Mouse (Mus musculus) hematopoietic stem cell, adult 5-6 weeks (primary cell): ENCODE results near the gene Tssk2. TPM values are rescaled to one million over a fixed set of nuclear protein-coding genes. Genes with fewer than 3 reads are reported as not detected.

Source experiments
- ATAC-seq, 2 experiments: fragments of 125-278 bp in 1 of 2; replicated peaks in 1 of 2; 2 replicates each; pipeline ENCODE4 v1.8.0; 2016 to 2017; ENCODE audit warnings: inconsistent platforms in 2 of 2, mild to moderate bottlenecking in 2 of 2, moderate number of reproducible peaks in 2 of 2, low read depth in 1 of 2, moderate TSS enrichment in 1 of 2; ENCODE audit not compliant: low FRiP score in 2 of 2, poor library complexity in 2 of 2, severe bottlenecking in 2 of 2, insufficient read depth in 1 of 2, low TSS enrichment in 1 of 2
- total RNA-seq: library from RNA; stranded (forward); fragments of 172-1452, 232-1000 nt; gene quantifications from 2 replicates; pipeline ENCODE4 v1.2.3, GENCODE M21; 2017

The Tssk2 gene
- not detected in 2 replicates for total RNA-seq

DNA sequence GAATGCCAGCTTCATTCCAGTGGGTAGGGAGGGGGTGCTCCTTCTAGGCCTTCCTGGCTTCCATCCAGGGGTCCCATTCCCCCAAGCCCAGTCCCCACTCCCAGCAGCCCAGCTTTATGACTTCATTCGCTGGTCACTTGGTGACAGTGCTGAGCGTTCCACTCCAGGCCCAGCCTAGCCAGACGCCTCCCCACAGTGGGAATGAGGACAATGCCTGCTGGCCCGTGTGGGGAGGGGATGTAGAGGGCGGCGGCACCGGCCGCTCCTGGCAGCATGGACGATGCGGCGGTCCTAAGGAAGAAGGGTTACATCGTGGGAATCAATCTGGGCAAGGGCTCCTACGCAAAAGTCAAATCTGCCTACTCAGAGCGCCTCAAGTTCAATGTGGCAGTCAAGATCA, at the start of gene Tssk2, which contains the start of gene Dgcr2:
Gene Tssk2, plus strand, starts transcription at position 176 of the 400 bp plus-strand sequence.
Gene Dgcr2, minus strand, starts transcription at position 101 of the 400 bp plus-strand sequence.
- ATAC-seq, result no peak

DNA sequence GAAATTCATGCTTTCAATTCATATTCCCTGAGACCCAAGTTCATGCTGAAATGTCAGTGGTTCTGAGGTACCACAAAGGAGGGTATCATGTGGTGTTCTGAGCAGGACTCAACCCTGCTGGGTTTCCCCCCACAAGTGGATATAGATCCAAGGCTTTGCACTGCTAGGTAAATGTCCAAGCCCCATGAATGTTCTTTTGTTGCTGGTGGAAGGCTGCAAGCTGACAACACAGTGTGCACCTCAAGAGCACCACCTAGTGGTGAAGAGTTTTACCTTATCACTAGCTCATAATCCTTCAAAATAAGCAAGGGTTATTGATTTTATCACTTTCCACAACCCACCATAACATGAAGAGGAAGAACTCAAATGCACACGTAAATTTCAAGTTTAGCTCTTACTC, 49.5 kb upstream of the Tssk2 start:
- ATAC-seq, result peak in 1 of 2 experiments; percentile 68; a peak in 3 of 4 replicates

DNA sequence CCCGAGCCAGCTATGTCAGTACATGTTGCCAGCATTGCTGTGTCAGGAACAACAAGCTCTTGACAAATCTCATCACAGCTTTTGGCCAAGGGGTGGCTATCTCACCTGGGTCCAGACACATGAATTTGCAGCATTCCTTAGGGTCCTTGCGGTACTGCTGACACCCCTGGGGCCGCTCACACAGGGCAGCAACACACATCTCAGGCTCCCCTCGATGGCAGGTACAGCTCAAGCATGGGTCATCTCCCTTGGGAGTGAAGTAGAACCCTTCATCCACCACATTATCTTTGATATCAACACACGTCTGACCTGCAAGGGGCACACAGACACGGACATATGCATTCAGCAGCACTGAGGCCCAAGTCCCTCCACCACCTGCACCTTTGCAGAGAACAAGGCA, 49.0 kb upstream of the Tssk2 start:
- ATAC-seq, result no peak

DNA sequence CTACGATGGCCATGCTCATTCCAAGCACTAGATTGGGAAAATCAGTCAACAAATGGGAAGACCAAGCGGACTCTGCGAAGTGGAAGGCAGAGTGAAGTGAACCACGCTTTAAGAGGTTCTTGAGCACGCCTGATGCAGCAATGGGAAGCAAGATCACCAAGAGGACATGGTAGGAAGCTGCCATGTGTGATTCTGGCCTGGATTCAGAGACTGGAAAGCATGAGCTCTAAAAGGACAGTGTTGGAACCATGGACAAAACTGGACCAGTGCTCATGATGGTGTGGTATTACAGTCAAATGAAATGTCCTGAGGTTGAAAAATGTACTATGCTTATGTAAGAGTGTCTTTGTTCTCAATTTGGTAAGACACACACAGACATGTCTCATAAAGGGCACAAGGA, 47.1 kb upstream of the Tssk2 start:
- ATAC-seq, result no peak

DNA sequence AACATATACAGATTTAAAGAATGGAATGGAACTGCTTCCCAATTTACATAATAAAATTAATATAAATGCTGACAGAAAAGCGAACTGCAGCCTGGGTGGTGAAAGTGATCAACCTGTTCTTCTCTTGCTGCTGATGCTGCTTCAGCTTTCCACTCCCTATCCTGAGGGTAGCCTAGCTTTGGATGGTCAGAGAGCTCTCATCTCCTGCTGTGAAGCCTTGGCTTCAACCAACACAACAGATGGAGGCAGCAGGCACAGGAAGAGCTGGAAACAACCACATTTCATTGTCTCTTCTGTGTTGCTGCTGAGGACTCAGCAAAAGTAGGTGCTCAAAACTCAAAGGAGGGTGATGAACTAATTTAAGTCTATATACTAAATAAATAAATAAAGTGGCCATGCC, 46.6 kb upstream of the Tssk2 start:
- ATAC-seq, result no peak

DNA sequence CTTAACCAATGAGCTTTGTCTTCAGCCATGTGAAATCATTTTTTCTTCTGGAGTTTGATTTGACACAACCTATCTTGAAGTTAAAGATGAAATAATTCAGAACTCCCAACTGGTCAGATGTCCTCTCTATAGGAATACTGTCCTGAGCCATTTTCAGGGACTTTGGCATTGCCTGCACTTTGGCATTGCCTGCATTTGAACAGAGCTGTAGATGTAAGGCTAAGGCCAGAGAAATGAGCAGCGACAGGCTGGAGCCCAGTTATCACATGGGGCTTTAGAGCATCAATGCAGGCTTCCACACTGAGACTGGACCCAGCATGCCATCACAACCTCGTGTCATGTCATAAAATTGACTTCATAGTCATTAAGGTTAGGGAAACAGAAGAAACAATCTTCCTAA, 45.2 kb upstream of the Tssk2 start:
- no peak for ATAC-seq

DNA sequence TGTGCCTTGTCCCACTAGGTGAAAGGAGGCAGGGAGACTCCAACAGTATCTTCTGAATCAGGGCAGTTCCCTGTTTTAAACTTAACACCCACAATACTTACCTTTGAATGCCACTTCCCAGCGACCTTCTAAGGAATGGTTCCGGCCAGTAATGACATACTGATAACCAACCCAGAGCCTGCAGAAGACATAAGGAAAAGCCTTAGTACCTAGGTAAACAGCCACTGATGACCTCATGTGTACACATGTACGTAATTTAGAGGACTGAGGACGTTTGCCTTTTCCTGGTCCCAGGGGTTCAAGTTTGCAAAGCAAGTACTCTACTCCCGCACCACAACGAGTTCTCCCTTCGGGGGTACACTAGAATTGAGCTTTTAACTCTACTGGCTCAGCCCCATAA, 41.3 kb upstream of the Tssk2 start:
- ATAC-seq, result no peak

DNA sequence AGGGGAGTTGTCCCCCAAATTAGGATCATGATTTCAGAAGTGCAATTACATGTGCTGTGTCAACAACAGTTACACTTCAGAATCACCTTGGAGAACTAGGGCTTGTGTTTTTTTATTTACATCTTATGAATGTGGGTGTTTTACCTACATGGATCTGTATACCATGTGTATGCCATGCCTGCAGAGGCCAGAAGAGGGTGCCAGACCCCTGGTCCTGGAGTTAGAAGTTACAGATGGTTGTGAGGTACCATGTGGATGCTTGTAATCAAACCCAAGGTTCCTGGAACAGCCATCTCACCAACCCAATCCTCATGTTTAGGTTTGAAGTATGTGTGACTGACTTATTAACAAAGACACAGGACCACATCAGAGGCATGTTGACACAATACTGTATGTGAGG, 39.8 kb upstream of the Tssk2 start:
- ATAC-seq, result no peak; a peak in 1 of 4 replicates

DNA sequence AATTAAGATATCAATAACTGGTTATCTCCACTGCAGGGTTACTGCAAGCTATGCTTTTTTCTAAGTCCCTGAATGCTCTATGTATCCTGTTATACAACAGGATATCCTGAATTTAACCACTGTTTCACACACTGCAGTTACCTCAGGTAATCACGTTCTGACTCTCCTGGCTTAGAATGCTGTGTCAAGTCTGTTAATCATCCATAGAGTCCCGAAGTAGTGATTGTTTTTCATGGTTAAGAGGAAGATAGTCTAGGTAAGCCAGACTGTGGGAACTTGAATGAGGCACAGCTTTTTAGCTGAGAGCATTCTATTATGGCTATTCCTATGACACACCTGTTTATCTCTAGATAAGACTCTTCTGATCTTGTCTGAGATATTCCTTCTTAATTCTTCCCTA, 33.1 kb upstream of the Tssk2 start:
- no peak for ATAC-seq

DNA sequence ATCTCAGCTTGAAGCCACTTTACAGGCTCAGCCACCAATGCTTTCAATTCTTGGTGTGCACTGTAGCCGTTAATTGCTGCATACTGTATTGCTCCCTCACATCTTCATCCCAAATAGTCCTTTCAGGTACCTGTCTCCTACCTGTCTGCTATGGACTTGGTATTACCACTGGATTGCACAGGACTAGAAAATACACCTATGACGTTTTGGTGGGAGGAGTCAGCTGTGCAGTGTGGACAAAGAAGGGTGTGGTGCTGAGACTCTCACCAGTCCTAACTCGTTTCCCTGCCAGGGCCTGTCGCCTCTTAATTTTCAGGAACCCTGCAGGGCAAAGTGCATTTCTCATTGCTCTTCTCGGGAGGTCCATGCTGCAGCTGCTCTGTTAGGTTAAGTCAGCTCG, 32.7 kb upstream of the Tssk2 start:
- no peak for ATAC-seq

DNA sequence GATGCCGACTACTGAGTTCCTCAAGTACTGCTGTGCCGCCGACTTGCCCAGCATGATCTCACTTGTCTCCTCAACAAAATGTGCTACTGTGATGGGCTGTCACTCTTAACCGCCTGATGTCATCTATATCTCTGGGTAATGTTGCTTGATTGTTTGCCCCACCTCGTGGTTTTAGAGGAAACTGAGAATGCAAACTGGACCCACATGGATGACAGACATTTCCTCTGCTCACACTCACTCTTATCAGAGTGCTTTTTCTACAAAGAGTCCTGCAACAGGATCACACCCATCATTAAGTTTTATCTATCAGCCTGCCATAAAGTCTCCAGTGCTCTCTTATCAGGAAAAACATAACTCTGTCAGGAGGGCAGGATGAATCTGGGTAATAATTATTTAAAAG, 27.2 kb upstream of the Tssk2 start:
- no peak for ATAC-seq

DNA sequence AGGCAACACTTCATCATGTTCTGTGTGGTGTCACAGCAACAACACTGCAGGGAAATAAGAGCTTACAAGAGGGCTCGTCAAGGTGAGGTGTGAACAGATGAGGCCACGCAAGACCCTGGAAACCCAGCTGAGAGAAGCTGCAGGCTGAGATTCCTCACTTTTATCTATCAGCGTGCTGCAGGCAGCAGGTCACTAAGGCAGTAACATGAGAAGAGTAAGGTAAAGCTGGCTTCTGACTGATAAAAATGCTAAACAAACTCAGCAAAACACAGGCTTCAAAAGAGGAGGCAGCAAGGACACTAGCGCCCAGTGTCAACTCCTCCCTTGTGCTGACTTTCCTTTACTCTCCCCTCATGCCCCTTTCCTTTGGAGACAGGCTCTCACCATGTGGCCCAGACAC, 25.4 kb upstream of the Tssk2 start:
- no peak for ATAC-seq

DNA sequence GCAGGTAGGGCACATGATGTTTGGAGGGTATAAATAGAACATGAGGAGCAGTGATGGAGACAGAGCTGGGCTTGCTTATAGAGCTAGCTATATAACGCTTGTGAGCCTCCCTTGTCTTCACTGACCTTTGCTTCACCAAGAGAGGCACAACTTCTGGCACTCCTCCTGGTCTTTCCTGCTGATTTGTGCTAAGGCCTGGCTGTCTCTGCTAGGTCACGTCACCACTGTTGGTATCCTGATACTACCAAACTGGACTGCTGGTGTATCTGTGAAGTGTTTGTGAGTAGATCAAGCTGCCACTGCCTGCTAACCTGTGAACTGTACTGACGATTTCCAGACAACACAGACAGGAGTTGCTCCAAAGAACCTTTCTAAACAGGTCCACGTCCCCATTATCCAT, 23.3 kb upstream of the Tssk2 start:
- no peak for ATAC-seq

DNA sequence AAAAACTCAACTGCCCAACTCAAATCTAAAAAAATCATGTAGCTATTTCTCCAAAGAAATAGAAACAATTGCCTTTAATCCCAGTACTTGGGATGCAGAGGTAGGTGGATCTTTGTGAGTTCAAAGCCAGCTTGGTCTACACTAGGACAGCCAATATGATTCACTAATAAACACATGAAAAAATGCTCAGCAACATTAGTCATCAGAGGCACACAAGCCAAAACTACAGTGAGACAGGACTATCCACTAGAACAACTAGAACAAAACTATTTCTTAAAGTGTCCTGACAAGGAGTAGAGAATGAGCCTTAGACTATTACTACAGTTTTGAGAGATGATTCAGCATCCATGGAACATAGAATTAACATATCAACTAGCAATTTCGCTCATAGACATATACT, 22.3 kb upstream of the Tssk2 start:
- ATAC-seq, result no peak

DNA sequence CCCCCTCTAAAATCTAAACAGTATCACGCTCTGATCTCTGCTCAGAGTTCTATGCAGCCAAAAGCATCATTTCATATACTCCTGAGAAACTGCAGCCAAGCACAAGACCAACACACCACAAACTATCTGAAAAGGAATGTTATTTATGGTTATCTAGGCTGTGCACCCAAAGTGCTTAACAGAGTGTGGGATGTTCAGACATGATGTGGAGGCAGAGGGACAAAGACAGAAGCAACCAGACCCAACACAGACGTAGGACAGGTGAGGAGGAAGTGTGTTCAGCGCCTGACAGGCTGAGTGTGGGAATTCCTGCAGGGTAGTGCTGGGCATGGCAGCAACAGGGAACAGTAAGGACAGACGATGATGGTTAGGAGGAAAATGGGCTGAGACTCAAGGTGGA, 18.9 kb upstream of the Tssk2 start:
- no peak for ATAC-seq

DNA sequence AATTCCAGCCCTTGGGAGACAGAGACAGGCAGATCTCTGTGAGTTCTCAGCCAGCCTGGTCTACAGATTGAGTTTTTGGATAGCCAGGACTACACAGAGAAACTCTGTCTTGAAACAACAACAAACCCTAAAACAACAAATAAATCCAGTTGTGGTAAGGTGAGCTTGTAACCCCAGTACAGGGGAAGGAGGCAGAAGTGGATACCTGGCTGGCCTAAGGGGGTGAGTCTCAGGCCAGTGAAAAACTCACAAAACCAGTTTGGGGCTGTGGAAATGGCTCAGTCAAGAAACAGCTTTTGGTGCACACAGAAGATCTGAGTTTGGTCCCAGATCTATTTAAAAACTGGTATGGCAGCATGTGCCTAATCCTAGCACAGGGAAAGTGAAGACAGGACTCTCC, 16.2 kb upstream of the Tssk2 start:
- ATAC-seq, result no peak

DNA sequence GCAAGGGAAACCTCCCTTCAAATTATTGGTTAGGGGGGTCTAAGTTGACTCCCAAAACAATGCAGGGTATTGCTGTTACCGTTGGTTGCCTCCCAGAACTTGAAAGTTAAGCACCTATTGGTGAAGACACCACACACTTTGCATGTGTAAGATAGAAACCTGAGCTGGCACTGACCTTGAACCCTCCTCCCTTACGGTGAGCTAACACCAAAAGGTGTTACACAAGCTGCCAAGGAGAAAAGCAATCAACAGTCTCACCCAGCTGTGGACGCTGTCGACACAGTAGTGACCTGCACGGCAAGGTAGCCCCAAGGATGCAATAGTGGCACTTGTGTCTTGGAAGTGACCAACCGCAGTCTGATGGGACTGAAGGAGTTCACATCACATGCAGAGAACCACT, 14.3 kb upstream of the Tssk2 start:
- ATAC-seq, result no peak

DNA sequence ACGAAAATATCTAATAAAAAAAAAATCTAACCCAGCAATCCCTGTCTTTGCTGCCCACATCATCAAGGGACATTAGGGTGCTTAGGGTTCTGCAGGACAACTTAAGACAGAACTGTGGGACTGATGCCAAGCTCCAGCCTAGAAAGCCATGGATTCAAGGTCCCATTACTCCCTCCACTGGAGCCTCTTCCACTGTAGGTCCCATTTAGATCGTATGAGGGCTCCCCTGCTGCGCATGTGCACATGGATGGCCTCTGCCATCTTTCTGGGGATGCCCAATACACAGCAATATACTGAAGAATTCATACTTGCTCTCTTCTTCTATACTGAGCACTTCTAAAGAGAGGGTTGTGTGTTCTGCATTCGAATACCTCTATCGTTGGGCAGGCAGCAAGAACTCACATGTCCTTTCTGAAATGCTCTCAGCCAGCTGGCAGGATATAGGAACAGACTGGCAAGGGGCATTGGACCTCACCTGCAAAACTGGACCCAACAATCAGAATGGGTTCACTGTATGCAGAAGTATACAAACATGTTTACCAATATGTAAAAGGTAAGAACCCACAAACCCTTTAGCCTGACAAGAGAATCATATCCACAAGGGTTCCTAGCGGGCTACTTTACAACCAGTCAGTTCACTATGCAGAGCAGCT, 8.6 kb upstream of the Tssk2 start:
- ATAC-seq, result no peak

DNA sequence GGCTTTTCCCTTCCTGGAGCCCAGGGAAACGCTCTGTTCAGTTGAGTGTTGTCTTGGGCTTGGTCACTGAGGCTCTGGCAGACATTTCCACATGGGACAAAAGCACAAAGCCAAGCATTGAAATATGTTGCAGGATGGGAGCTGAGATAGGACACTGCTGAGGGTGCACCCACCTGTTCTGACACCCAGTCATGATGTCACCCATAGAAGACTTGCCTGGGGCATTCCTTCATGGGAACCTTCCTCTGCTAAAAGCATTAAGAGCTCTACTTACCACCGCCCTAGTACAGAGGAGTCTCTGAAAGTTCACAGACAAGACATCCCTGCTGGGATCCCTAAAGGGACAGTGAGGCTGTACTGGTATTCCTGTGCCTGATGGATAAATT, 8.1 kb upstream of the Tssk2 start:
- ATAC-seq, result no peak
